Mouse (Mus musculus): Measurements from ENCODE around the gene Daw1.

- no peak for TF ChIP-seq CTCF (IDR thresholded peaks at IDR 0.05; ENCODE audit: insufficient read depth, low read length)
- no peak for TF ChIP-seq POLR2A (IDR thresholded peaks at IDR 0.05; ENCODE audit: borderline replicate concordance, extremely low read depth, low read depth, low read length)
Measured at GRCm38 (mm10) chr1:83111726-83112125, 47.8 kb upstream of the Daw1 start.
